Mouse (Mus musculus): ENCODE results near the gene Ncr1. TPM values are rescaled to one million over a fixed set of nuclear protein-coding genes. Genes with fewer than 3 reads are reported as not detected.
"Not testable (repeated sequence)": the region's sequence is repeated elsewhere in the genome, so short reads cannot be mapped to it uniquely, and the experiment has no call there.

The Ncr1 gene
- polyA plus RNA-seq (2014; fragmentation: Nextera tagmentation; extraction: Ambion mirVana): not detected in 2 replicates

GRCm38 (mm10) chr7:4337509-4337908 is at the start of gene Ncr1:
TSS of gene Ncr1 (plus strand) at chr7:4337724.
- H3K4me1 ChIP-seq (ENCODE audit: control insufficient read depth, insufficient read depth, low read length): no peaks in the 10 kb centered on the region
- H3K9ac ChIP-seq (ENCODE audit: low read depth, low read length): no peak within 1 kb of the TSS
- H3K9me3 ChIP-seq (replicated peaks; ENCODE audit: control insufficient read depth, low read length): no peaks in the 10 kb centered on the region
- no peak within 1 kb of the TSS for H3K4me2 ChIP-seq
- H3K27ac ChIP-seq (ENCODE audit: low read depth, low read length): no peak within 1 kb of the TSS
- no peak for ATAC-seq (replicated peaks; ENCODE audit: insufficient number of reproducible peaks, low FRiP score, low TSS enrichment)
- no peak within 1 kb of the TSS for H3K4me3 ChIP-seq (ENCODE audit: low read depth, low read length)
- H3K27me3 ChIP-seq (ENCODE audit: control insufficient read depth, insufficient read depth, low read length): no peaks in the 10 kb centered on the region
- no peaks in the 10 kb centered on the region for H3K36me3 ChIP-seq (ENCODE audit: control insufficient read depth, insufficient read depth, low read length)

- H3K4me1 ChIP-seq (ENCODE audit: control insufficient read depth, insufficient read depth, low read length): no peaks in the 10 kb centered on the region
- no peak for ATAC-seq (replicated peaks; ENCODE audit: insufficient number of reproducible peaks, low FRiP score, low TSS enrichment)
- 78% methylated on average over 5 of the region's 5 CpGs for WGBS (ENCODE audit: insufficient replicate concordance)
- no peak overlapping the region for H3K4me2 ChIP-seq
- H3K36me3 ChIP-seq (ENCODE audit: control insufficient read depth, insufficient read depth, low read length): no peaks in the 10 kb centered on the region
- no peak overlapping the region for H3K27ac ChIP-seq (ENCODE audit: low read depth, low read length)
- H3K9me3 ChIP-seq (replicated peaks; ENCODE audit: control insufficient read depth, low read length): no peaks in the 10 kb centered on the region
- H3K4me3 ChIP-seq (ENCODE audit: low read depth, low read length): no peak overlapping the region
- no peak overlapping the region for H3K9ac ChIP-seq (ENCODE audit: low read depth, low read length)
- no peaks in the 10 kb centered on the region for H3K27me3 ChIP-seq (ENCODE audit: control insufficient read depth, insufficient read depth, low read length)
Observed at GRCm38 (mm10) chr7:4292638-4293037, 44.9 kb upstream of the Ncr1 start.

GRCm38 (mm10) chr7:4297189-4297588 is 40.3 kb upstream of the Ncr1 start:
- H3K9me3 ChIP-seq (replicated peaks; ENCODE audit: control insufficient read depth, low read length): no peaks in the 10 kb centered on the region
- H3K4me1 ChIP-seq (ENCODE audit: control insufficient read depth, insufficient read depth, low read length): no peaks in the 10 kb centered on the region
- no peak overlapping the region for H3K9ac ChIP-seq (ENCODE audit: low read depth, low read length)
- H3K36me3 ChIP-seq (ENCODE audit: control insufficient read depth, insufficient read depth, low read length): no peaks in the 10 kb centered on the region
- WGBS (ENCODE audit: insufficient replicate concordance): 29% methylated on average over 1 of the region's 1 CpGs
- no peaks in the 10 kb centered on the region for H3K27me3 ChIP-seq (ENCODE audit: control insufficient read depth, insufficient read depth, low read length)
- H3K27ac ChIP-seq (ENCODE audit: low read depth, low read length): no peak overlapping the region
- no peak for ATAC-seq (replicated peaks; ENCODE audit: insufficient number of reproducible peaks, low FRiP score, low TSS enrichment)
- no peak overlapping the region for H3K4me3 ChIP-seq (ENCODE audit: low read depth, low read length)
- no peak overlapping the region for H3K4me2 ChIP-seq

- no peak overlapping the region for H3K4me2 ChIP-seq
- H3K4me1 ChIP-seq (ENCODE audit: control insufficient read depth, insufficient read depth, low read length): no peaks in the 10 kb centered on the region
- H3K9ac ChIP-seq (ENCODE audit: low read depth, low read length): no peak overlapping the region
- no peak overlapping the region for H3K4me3 ChIP-seq (ENCODE audit: low read depth, low read length)
- H3K27me3 ChIP-seq (ENCODE audit: control insufficient read depth, insufficient read depth, low read length): no peaks in the 10 kb centered on the region
- ATAC-seq (replicated peaks; ENCODE audit: insufficient number of reproducible peaks, low FRiP score, low TSS enrichment): no peak
- no peaks in the 10 kb centered on the region for H3K36me3 ChIP-seq (ENCODE audit: control insufficient read depth, insufficient read depth, low read length)
- H3K9me3 ChIP-seq (replicated peaks; ENCODE audit: control insufficient read depth, low read length): no peaks in the 10 kb centered on the region
- H3K27ac ChIP-seq (ENCODE audit: low read depth, low read length): no peak overlapping the region
Observed at GRCm38 (mm10) chr7:4300166-4300565, 37.4 kb upstream of the Ncr1 start.

- H3K4me2 ChIP-seq: no peak overlapping the region
- H3K27me3 ChIP-seq (ENCODE audit: control insufficient read depth, insufficient read depth, low read length): no peaks in the 10 kb centered on the region
- no peaks in the 10 kb centered on the region for H3K36me3 ChIP-seq (ENCODE audit: control insufficient read depth, insufficient read depth, low read length)
- H3K9me3 ChIP-seq (replicated peaks; ENCODE audit: control insufficient read depth, low read length): no peaks in the 10 kb centered on the region
- H3K27ac ChIP-seq (ENCODE audit: low read depth, low read length): no peak overlapping the region
- H3K4me1 ChIP-seq (ENCODE audit: control insufficient read depth, insufficient read depth, low read length): no peaks in the 10 kb centered on the region
- ATAC-seq (replicated peaks; ENCODE audit: insufficient number of reproducible peaks, low FRiP score, low TSS enrichment): no peak
- 82% methylated on average over 1 of the region's 1 CpGs for WGBS (ENCODE audit: insufficient replicate concordance)
- no peak overlapping the region for H3K4me3 ChIP-seq (ENCODE audit: low read depth, low read length)
- no peak overlapping the region for H3K9ac ChIP-seq (ENCODE audit: low read depth, low read length)
Observed at GRCm38 (mm10) chr7:4303457-4303856, 34.1 kb upstream of the Ncr1 start.

GRCm38 (mm10) chr7:4313109-4313508 is 24.4 kb upstream of the Ncr1 start:
- H3K4me3 ChIP-seq (ENCODE audit: low read depth, low read length); H3K36me3 ChIP-seq (ENCODE audit: control insufficient read depth, insufficient read depth, low read length); H3K27ac ChIP-seq (ENCODE audit: low read depth, low read length); H3K9me3 ChIP-seq (replicated peaks; ENCODE audit: control insufficient read depth, low read length); H3K4me1 ChIP-seq (ENCODE audit: control insufficient read depth, insufficient read depth, low read length); H3K9ac ChIP-seq (ENCODE audit: low read depth, low read length); ATAC-seq (replicated peaks; ENCODE audit: insufficient number of reproducible peaks, low FRiP score, low TSS enrichment); H3K4me2 ChIP-seq; H3K27me3 ChIP-seq (ENCODE audit: control insufficient read depth, insufficient read depth, low read length): not testable (repeated sequence)
- 82% methylated on average over 2 of the region's 2 CpGs for WGBS (ENCODE audit: insufficient replicate concordance)

GRCm38 (mm10) chr7:4313531-4313930 is 24.0 kb upstream of the Ncr1 start:
- not testable (repeated sequence) for ATAC-seq (replicated peaks; ENCODE audit: insufficient number of reproducible peaks, low FRiP score, low TSS enrichment); H3K4me3 ChIP-seq (ENCODE audit: low read depth, low read length); H3K9me3 ChIP-seq (replicated peaks; ENCODE audit: control insufficient read depth, low read length); H3K27me3 ChIP-seq (ENCODE audit: control insufficient read depth, insufficient read depth, low read length); H3K36me3 ChIP-seq (ENCODE audit: control insufficient read depth, insufficient read depth, low read length); H3K4me1 ChIP-seq (ENCODE audit: control insufficient read depth, insufficient read depth, low read length); H3K9ac ChIP-seq (ENCODE audit: low read depth, low read length); H3K4me2 ChIP-seq; H3K27ac ChIP-seq (ENCODE audit: low read depth, low read length)
- 72% methylated on average over 3 of the region's 3 CpGs for WGBS (ENCODE audit: insufficient replicate concordance)

GRCm38 (mm10) chr7:4323301-4323700 is 14.2 kb upstream of the Ncr1 start:
- no peak overlapping the region for H3K9ac ChIP-seq (ENCODE audit: low read depth, low read length)
- no peak for ATAC-seq (replicated peaks; ENCODE audit: insufficient number of reproducible peaks, low FRiP score, low TSS enrichment)
- no peaks in the 10 kb centered on the region for H3K36me3 ChIP-seq (ENCODE audit: control insufficient read depth, insufficient read depth, low read length)
- H3K4me3 ChIP-seq (ENCODE audit: low read depth, low read length): no peak overlapping the region
- H3K9me3 ChIP-seq (replicated peaks; ENCODE audit: control insufficient read depth, low read length): no peaks in the 10 kb centered on the region
- 57% methylated on average over 2 of the region's 2 CpGs for WGBS (ENCODE audit: insufficient replicate concordance)
- H3K4me1 ChIP-seq (ENCODE audit: control insufficient read depth, insufficient read depth, low read length): no peaks in the 10 kb centered on the region
- no peak overlapping the region for H3K27ac ChIP-seq (ENCODE audit: low read depth, low read length)
- H3K4me2 ChIP-seq: no peak overlapping the region
- H3K27me3 ChIP-seq (ENCODE audit: control insufficient read depth, insufficient read depth, low read length): no peaks in the 10 kb centered on the region

- H3K9me3 ChIP-seq (replicated peaks; ENCODE audit: control insufficient read depth, low read length): no peaks in the 10 kb centered on the region
- ATAC-seq (replicated peaks; ENCODE audit: insufficient number of reproducible peaks, low FRiP score, low TSS enrichment): no peak
- no peak overlapping the region for H3K9ac ChIP-seq (ENCODE audit: low read depth, low read length)
- no peak overlapping the region for H3K27ac ChIP-seq (ENCODE audit: low read depth, low read length)
- no peak overlapping the region for H3K4me2 ChIP-seq
- H3K4me1 ChIP-seq (ENCODE audit: control insufficient read depth, insufficient read depth, low read length): no peaks in the 10 kb centered on the region
- H3K27me3 ChIP-seq (ENCODE audit: control insufficient read depth, insufficient read depth, low read length): no peaks in the 10 kb centered on the region
- H3K4me3 ChIP-seq (ENCODE audit: low read depth, low read length): no peak overlapping the region
- no peaks in the 10 kb centered on the region for H3K36me3 ChIP-seq (ENCODE audit: control insufficient read depth, insufficient read depth, low read length)
- 71% methylated on average over 7 of the region's 7 CpGs for WGBS (ENCODE audit: insufficient replicate concordance)
Observed at GRCm38 (mm10) chr7:4373521-4373920, 36.0 kb downstream of the Ncr1 start.
